Mouse (Mus musculus) B cell, adult 2 months (primary cell): ENCODE measurements around the gene Zfp282.

Experiments
- DNase-seq, 2 experiments: peaks; one replicate each; pipeline ENCODE4 v3.0.0; 2022

Gene Zfp282

GRCm38 (mm10) chr6:47903587-47903986, 26.6 kb downstream of the Zfp282 start:
- no peak for DNase-seq

DNA sequence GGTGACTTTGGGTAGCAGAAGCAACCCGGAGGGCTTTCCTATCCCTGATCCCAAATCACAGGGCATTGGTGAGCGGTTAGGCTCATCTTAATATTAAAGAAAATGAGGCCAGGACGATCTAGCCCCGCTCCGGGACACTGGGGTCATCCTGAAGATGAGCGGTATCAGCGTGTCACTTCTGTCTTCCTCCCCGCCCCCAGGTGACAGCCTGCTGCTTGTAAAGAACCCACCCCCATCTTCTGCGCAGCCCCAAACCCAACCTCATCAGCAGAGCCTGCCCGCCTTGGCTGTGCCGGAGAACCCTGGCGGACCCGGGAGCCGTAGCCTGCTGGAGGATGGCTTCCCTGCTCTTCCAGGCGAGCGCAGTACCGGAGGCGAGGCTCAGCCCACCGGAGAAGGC, 27.4 kb downstream of the Zfp282 start:
- no peak for DNase-seq

- no peak for DNase-seq
Observed at GRCm38 (mm10) chr6:47904917-47905695, 28.1 kb downstream of the Zfp282 start.

GRCm38 (mm10) chr6:47906326-47906725, 29.3 kb downstream of the Zfp282 start:
- DNase-seq: no peak

GRCm38 (mm10) chr6:47909007-47909406, 32.0 kb downstream of the Zfp282 start:
- no peak for DNase-seq

DNA sequence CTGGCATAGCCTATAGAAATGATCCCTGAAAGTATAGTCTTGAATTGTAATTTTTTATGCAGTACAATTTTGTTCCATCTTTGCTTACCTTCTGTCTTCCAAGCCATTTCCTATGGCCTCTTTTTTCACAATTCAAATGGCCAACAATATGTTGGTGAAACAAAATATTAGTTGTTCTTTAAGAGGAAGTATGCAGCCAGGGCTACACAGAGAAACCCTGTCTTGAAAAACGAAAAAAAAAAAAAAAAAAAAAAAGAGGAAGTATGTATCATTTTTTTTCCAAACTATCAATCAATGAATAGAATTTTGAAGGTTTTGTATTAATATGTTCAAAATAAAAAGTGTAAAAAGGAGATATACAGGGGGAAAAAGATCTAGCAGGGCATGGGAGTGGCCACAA, 34.6 kb downstream of the Zfp282 start:
- DNase-seq: no peak

DNA sequence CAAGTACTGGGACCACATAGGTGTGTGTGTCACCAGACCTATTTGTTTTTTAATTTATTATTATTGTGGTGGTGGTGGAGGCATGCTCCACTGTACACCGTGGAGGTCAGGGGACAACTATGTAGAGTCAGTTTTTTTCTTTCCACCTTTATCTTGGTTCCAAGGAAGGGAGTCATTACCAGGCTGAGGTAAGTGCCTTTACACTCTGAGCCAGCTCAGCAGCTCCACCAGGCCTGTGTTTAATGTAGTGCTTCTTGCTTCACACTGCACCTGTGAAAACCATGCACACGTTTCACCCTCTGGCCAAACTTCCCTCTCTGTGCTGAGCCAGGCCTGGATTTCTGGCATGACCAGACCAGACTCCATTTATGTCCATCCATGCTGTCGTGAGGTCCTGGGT, 36.0 kb downstream of the Zfp282 start:
- DNase-seq: no peak

DNA sequence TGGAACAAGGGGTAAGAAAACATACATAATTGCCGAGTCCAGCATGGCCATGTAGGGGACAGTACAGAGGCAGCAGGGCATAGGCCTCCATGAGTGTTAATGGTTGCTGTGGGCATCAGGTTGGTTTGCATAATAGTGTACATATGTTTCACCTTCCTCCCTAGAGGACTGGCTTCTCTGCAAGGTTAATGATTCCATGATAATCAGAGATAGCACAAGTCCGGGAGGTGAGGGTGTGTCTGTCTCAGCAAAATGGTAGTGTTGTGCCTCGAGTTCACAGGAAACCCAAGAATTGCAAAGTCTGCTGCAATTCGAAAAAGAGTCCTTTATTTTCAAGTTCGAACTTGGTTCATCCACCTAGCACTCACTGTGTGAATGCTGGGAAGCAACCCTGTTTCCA, 40.0 kb downstream of the Zfp282 start:
- DNase-seq: no peak

GRCm38 (mm10) chr6:47918768-47919274, 41.8 kb downstream of the Zfp282 start:
- no peak for DNase-seq

DNA sequence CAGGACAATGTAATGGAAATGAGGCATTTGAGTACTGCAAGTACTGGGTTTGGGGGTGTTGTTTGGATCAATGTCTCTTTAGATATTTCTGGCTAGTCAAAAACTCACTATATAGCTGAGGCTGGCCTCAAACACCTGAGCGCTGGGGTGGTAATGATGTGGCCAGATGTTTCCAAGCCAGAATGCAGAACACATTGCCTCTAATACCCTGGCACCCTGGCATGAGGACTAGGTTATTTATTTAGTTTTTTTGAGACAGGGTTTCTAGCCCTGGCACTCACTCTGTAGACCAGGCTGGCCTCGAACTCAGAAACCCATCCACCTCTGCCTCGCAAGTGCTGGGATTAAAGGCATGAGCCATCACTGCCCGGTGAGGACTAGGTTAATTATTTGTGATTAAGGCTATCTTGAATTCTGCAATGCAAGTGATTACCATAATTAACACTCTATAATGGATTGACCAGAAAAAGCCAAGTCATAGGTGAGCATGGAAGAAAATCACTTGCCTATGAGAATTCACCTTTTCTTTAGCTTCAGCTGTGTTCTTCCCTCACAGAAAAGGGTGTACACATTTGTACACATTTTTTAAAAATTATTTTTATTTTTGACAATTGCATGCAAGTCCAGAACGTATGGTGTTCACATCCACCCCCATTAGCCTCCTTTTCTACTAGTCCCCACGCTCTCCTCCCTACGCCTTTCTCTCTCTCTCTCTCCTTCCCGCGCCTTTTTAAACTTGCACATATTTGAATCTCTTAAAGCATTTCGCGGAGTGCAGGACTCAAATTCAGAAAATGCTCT, 42.8 kb downstream of the Zfp282 start:
- DNase-seq: no peak

- DNase-seq: peak; percentile 87 to 88
Observed at GRCm38 (mm10) chr6:47920447-47921340, 43.7 kb downstream of the Zfp282 start, which contains the start of gene Zfp212. TSS of gene Zfp212 (plus strand) at chr6:47920476.

- DNase-seq: no peak
Observed at GRCm38 (mm10) chr6:47942461-47942860, 65.5 kb downstream of the Zfp282 start.

DNA sequence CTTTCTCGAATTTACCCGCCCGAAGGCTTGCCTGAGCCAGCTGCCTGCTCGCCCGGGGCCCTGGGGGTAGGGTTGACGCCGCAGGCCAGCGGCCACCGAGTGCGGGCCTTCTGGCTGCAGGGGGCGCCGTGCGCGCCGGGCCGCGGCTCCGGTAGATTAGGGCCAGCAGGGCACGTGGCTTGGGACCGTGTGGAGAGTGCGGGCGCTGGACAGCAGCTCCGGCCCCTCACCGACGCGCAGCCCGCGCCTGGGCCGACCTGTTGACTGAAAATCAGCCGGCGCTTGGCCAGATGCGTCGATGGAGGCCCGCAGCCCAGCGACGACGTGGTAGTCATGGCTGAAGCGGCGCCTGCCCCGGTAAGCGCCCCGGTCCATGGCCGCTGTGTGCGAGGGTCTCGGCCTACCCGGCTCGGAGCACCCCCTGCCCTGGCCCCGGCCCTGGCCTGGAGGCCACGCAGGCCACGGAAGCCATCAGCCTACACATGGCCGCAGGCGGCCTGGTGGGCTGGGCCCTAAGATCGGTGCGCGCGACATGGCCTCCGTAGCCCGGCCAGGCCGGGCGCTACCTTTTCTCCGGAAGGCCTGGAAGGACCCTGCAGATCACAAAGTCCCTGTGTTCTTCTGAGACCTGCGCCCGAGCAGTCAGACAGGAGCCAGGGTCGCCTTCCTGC, 66.2 kb downstream of the Zfp282 start:
- peak; percentile 69 to 73 for DNase-seq

GRCm38 (mm10) chr6:47943721-47944120, 66.7 kb downstream of the Zfp282 start:
- no peak for DNase-seq

GRCm38 (mm10) chr6:47947388-47947787, 70.4 kb downstream of the Zfp282 start:
- no peak for DNase-seq

GRCm38 (mm10) chr6:47953191-47953726, 76.3 kb downstream of the Zfp282 start, which contains the start of gene Zfp956:
TSS of gene Zfp956 (plus strand) at chr6:47953390.
- DNase-seq: peak; percentile 93 to 95

GRCm38 (mm10) chr6:47954425-47954824, 77.4 kb downstream of the Zfp282 start:
- no peak for DNase-seq

DNA sequence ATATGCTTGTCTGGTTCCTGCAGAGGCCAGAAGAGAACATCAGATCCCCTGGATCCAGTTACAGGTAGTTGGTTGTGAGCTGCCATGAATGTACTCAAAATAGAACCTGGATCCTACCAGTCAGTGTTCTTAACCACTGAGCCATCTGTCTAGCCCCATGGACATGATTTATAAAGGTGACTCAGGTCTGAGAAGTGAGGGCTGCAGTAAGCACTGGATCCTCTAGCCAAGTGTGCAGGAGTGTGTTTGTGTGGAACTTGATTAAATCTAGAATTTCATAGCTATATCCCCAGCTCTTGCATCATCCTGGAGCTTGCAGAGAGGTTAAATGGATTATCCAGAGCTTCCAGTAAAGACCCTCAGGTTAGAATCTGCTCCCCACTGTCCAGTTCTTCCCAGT, 80.8 kb downstream of the Zfp282 start:
- DNase-seq: no peak
